ENCODE assay signal across 26 mouse cellular contexts in the genomic region with DNA sequence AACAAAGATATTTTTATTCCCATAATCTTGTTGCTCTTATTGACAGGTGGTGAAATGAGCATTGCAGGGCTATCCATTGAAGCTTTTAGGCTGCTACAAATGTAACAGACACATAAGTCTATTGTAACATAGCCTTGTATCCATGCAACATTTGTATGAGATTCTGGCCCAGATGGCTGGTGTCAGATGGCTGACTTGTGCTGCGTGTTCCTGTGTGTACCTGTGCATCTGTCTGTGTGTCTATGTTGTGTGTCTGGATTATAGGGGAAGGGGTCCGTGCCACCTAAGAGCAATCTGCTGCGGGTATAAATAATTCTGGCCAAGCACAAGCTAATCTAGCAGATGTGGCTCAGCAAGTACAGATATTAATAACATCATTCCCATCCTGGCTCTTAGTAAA. TPM values are rescaled to one million over a fixed set of nuclear protein-coding genes. Genes with fewer than 3 reads are reported as not detected.
DNase-seq lines count a peak whose midpoint lies in the region; TF ChIP-seq lines count a peak whose summit lies in the region.
"Had no signal": no experiment of that assay in that cellular context is flagged by ENCODE, and none has a peak within 500 bp of the region (broad histone marks: within the 10 kb centered on the region; RNA-seq: fewer than 3 reads in every experiment).

No protein-coding gene starts in this region.

- peak; percentile 87 for DNase-seq in layer of hippocampus, adult 11-12 months (ENCODE audit: low spot score)
- DNase-seq in layer of hippocampus, adult 2 months (ENCODE audit: low spot score in 2 of 2) = peak; percentile 78 to 81
- peak; percentile 93 for DNase-seq in layer of hippocampus, adult 9-11 months
- peak; percentile 52 to 66 for DNase-seq in layer of hippocampus, postnatal 25 days (ENCODE audit: extremely low spot score in 1 of 2, low spot score in 1 of 2)
- no peak for DNase-seq in spleen, postnatal 14 days (ENCODE audit: low spot score in 2 of 2)
- DNase-seq in spleen, postnatal 4 days (ENCODE audit: low spot score in 2 of 2) = no peak
- DNase-seq in cerebellum, adult 9-11 months = no peak
- DNase-seq in urinary bladder, postnatal 10 days (ENCODE audit: low spot score) = no peak
- DNase-seq: adrenal gland, adult 8-10 months; adrenal gland, postnatal 25 days; cerebellum, adult 18-20 months; cerebellum, adult 9-10 months; cerebellum, postnatal 25 days; gastrocnemius, postnatal 10 days; gastrocnemius, postnatal 36 days had no signal

- peak overlapping the region; percentile 80 for H3K27ac ChIP-seq in layer of hippocampus, adult 2 months
- H3K27ac ChIP-seq: embryonic facial prominence, embryonic 10.5 days; embryonic facial prominence, embryonic 13.5 days; forebrain, embryonic 12.5 days; forebrain, embryonic 15.5 days; hindbrain, embryonic 10.5 days; hindbrain, embryonic 13.5 days had no signal

- no peak overlapping the region for H3K4me3 ChIP-seq in layer of hippocampus, adult 2 months
- H3K4me3 ChIP-seq: embryonic facial prominence, embryonic 10.5 days; embryonic facial prominence, embryonic 13.5 days; erythroblast, embryonic 14.5 days; forebrain, embryonic 12.5 days; forebrain, embryonic 15.5 days; hindbrain, embryonic 10.5 days; hindbrain, embryonic 13.5 days had no signal

- TF ChIP-seq CTCF in layer of hippocampus, adult 2 months (conservative IDR thresholded peaks at IDR 0.05) = no peak

RNA-seq across cellular contexts. Expression of a gene that starts 8.9 kb away (rescaled TPM):
- total RNA-seq in layer of hippocampus, adult 2 months (2021) = not detected
- total RNA-seq in layer of hippocampus, postnatal 25 days (2021) = not detected
- total RNA-seq: adrenal gland, adult 8-10 months; adrenal gland, postnatal 25 days; ES-E14; gastrocnemius, postnatal 10 days; gastrocnemius, postnatal 36 days; granulocyte monocyte progenitor cell, adult 5-6 weeks; heart, adult 8-10 months; heart, postnatal 25 days had no signal

RNA-seq across cellular contexts. Expression of a gene that starts 38.4 kb away (rescaled TPM):
- 10 to 100 TPM; 76.8 to 82.2 TPM for total RNA-seq in layer of hippocampus, adult 2 months (2021)
- total RNA-seq in layer of hippocampus, postnatal 25 days (2021) = 10 to 100 TPM; 63.9 to 84.0 TPM
- total RNA-seq: adrenal gland, adult 8-10 months; adrenal gland, postnatal 25 days; gastrocnemius, postnatal 36 days; granulocyte monocyte progenitor cell, adult 5-6 weeks; heart, adult 8-10 months; heart, postnatal 25 days had no signal

RNA-seq across cellular contexts. Expression of a gene that starts 46.7 kb away (rescaled TPM):
- total RNA-seq in layer of hippocampus, adult 2 months (2021) = not detected
- not detected for total RNA-seq in layer of hippocampus, postnatal 25 days (2021)
- total RNA-seq: adrenal gland, adult 8-10 months; adrenal gland, postnatal 25 days; ES-E14; gastrocnemius, postnatal 10 days; gastrocnemius, postnatal 36 days; granulocyte monocyte progenitor cell, adult 5-6 weeks; heart, adult 8-10 months; heart, postnatal 25 days had no signal

RNA-seq across cellular contexts. Expression of a gene that starts 56.1 kb away (rescaled TPM):
- total RNA-seq in layer of hippocampus, adult 2 months (2021) = not detected
- total RNA-seq in layer of hippocampus, postnatal 25 days (2021) = not detected
- total RNA-seq: adrenal gland, adult 8-10 months; adrenal gland, postnatal 25 days; ES-E14; gastrocnemius, postnatal 10 days; gastrocnemius, postnatal 36 days; granulocyte monocyte progenitor cell, adult 5-6 weeks; heart, adult 8-10 months; heart, postnatal 25 days had no signal

Comparison
In these comparisons a context has a peak if more than half of its experiments do, and no peak if none do; other contexts are left out.
1. DNase-seq: peak in layer of hippocampus, adult 11-12 months (single experiment), layer of hippocampus, adult 2 months (2 of 2), layer of hippocampus, adult 9-11 months (single experiment) and layer of hippocampus, postnatal 25 days (2 of 2); none in spleen, postnatal 14 days (0 of 2), spleen, postnatal 4 days (0 of 2), cerebellum, adult 9-11 months (single experiment) and urinary bladder, postnatal 10 days (single experiment).